Mouse (Mus musculus) spleen, adult 2 months (tissue): ENCODE data around the gene Gm12184. TPM values are rescaled to one million over a fixed set of nuclear protein-coding genes. Genes with fewer than 3 reads are reported as not detected.

Experiments
- DNase-seq, 2 experiments: peaks; one replicate each; pipeline versions ENCODE4 v3.0.0 to v3.0.0-alpha.2; 2012 to 2021; ENCODE audit warnings: low spot score in 2 of 2, low read depth in 1 of 2
- H3K27ac ChIP-seq: fragments of 200-500 bp; 2 replicates; pipeline ENCODE4 v1.5.1; 2012; ENCODE audit warnings: low read length, inconsistent platforms; ENCODE audit not compliant: insufficient read depth
- H3K27me3 ChIP-seq: fragments of 200-500 bp; 2 replicates; pipeline ENCODE4 v1.6.1; 2012; ENCODE audit warnings: mild to moderate bottlenecking, moderate library complexity, low read length, inconsistent platforms; ENCODE audit not compliant: control insufficient read depth, insufficient read depth
- H3K36me3 ChIP-seq: fragments of 200-500 bp; 2 replicates; pipeline ENCODE4 v1.6.1; 2012; ENCODE audit warnings: mild to moderate bottlenecking, low read length, inconsistent platforms; ENCODE audit not compliant: control insufficient read depth, insufficient read depth
- H3K4me1 ChIP-seq: fragments of 200-500 bp; 2 replicates; pipeline ENCODE4 v1.6.1; 2011; ENCODE audit warnings: inconsistent platforms; ENCODE audit not compliant: control insufficient read depth, insufficient read depth, insufficient read length
- H3K4me3 ChIP-seq: fragments of 200-500 bp; 2 replicates; pipeline ENCODE4 v1.5.1; 2011; ENCODE audit warnings: mild to moderate bottlenecking, inconsistent platforms; ENCODE audit not compliant: insufficient read depth, insufficient read length; ENCODE audit errors: extremely low read depth
- CTCF ChIP-seq: fragments of 200-500 bp; IDR thresholded peaks from 2 replicates; pipeline ENCODE4 v1.5.1; 2011; ENCODE audit warnings: mild to moderate bottlenecking, inconsistent platforms; ENCODE audit not compliant: insufficient read depth, insufficient read length, insufficient replicate concordance; ENCODE audit errors: extremely low read depth
- POLR2A ChIP-seq: fragments of 200-500 bp; IDR thresholded peaks from 2 replicates; pipeline ENCODE4 v1.6.1; 2011; ENCODE audit warnings: low read depth, low read length, inconsistent platforms
- WGBS: fragments of 180-500 bp; shearing (Covaris S2); methylation state at CpG from one replicate; pipeline ENCODE4 v1.1.7; 2018; 5-methylcytosine and 5-hydroxymethylcytosine counted together
- polyA plus RNA-seq: library from polyadenylated mRNA; depleted of rRNA; stranded (reverse); fragments of >200 nt; gene quantifications from 2 replicates; pipeline ENCODE4 v1.2.3, GENCODE M21; 2012

The Gm12184 gene
- polyA plus RNA-seq, 1 experiment: 3.9 TPM

DNA sequence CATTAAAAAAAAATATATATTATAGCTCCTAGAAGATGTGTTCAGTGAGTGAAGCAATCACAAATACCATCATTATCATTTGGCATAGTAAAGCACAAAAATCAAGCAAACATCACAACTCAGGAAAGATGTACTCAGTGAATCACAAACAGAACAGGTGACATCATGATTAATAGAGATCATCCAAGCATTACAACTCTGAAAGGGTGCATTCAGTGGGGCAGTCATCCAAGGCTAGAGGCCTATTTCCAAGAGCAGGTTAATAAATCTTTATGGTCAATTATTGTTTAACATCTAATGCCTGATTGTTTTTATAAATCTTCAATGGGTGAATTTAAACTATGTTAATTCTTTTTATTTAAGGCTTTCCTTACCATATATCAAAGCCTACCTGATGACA is 14.3 kb upstream of the Gm12184 start:
- no peak for DNase-seq
- no peaks in the 10 kb centered on the region for H3K27me3 ChIP-seq
- H3K4me3 ChIP-seq: no peak overlapping the region
- H3K27ac ChIP-seq: no peak overlapping the region
- peaks cover 32% of the 10 kb centered on the region; the same call in 1 of the 2 replicates for H3K4me1 ChIP-seq
- peaks cover 3% of the 10 kb centered on the region for H3K36me3 ChIP-seq
- TF ChIP-seq POLR2A: no peak

- no peaks in the 10 kb centered on the region; the same call in 1 of the 2 replicates for H3K36me3 ChIP-seq
- H3K4me1 ChIP-seq: peaks cover 24% of the 10 kb centered on the region; the same call in 1 of the 2 replicates
- TF ChIP-seq CTCF: no peak
- no peak for TF ChIP-seq POLR2A
- H3K27me3 ChIP-seq: no peaks in the 10 kb centered on the region
- WGBS: 64% methylated on average over 10 of the region's 10 CpGs
- no peak for DNase-seq
- H3K27ac ChIP-seq: peak overlapping the region; percentile 56
- H3K4me3 ChIP-seq: peak overlapping the region; percentile 42
Measured at GRCm38 (mm10) chr11:48838879-48839680, 12.6 kb upstream of the Gm12184 start.

DNA sequence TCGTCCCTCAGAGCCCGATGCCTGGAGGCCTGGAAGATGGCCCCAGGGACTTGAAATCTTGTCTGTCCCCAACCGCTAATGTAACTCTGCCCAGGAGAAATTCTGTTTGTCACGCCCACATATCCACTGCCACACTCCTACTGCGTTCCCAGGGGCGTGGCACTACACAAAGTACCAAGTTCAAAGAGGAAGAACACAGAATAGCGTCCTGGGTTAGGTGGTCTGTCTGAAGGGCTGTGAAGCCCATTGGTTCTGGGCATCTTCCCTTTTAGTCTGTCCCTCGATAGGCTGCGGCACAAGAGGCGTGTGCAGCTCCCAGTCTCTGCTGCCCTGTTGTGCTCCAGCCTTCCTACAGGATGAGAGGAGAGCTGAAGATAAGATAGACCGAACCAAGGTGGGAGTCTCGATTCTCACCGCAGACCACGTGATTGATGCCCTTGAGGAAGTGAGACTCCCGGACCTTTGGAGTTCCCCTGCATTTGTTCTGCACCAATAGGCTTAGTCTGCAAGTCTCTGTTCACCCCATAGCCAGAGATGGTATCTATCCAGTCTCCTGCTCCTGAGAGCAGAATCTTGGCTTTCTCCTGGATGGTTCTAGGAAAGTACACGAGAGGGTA is 11.8 kb upstream of the Gm12184 start:
- H3K4me3 ChIP-seq: peak overlapping the region; percentile 81
- TF ChIP-seq POLR2A (no peak), CTCF (no peak)
- DNase-seq: peak; percentile 76 to 83
- peaks cover 24% of the 10 kb centered on the region; the same call in 1 of the 2 replicates for H3K4me1 ChIP-seq
- H3K27ac ChIP-seq: peak overlapping the region; percentile 89
- WGBS: under 1% methylated on average over 16 of the region's 16 CpGs
- no peaks in the 10 kb centered on the region; the same call in 1 of the 2 replicates for H3K36me3 ChIP-seq
- H3K27me3 ChIP-seq: no peaks in the 10 kb centered on the region

DNA sequence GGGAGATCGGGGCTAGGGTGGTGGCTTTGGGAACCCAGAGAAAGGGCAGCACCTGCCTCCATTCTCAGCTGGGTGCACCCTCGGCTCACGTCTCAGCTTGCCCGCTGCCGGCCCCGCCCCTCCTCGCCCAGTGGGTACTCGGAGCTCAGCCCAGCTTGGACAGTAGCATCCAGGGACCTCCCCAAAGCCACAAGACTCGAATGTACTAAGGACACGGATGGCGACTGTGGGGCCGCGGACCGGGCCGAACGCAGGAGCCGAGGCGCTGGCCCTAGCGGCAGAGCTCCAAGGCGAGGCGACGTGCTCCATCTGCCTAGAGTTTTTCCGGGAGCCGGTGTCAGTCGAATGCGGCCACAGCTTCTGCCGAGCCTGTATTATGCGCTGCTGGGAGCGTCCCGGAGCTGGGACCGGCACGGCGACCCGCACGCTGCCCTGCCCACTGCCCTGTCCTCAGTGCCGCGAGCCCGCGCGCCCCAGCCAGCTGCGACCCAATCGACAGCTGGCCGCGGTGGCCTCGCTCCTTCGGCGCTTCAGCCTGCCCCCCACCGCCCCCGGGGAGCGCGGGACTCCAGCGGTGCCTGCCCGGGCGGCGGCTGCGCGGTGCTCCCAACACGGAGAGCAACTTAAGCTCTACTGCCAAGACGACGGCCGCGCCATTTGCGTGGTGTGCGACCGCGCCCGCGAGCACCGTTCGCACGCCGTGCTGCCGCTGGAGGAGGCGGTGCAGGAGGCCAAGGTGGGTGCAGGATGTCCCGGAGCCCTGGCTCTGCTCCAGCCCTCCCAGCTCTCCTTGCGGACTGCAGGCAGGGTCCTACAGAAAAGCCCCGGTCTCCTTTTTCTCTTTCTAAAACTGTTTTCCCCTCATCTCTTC is 11.1 kb upstream of the Gm12184 start:
- peak overlapping the region; percentile 89 for H3K27ac ChIP-seq
- peak in 1 of 2 experiments; percentile 74 for DNase-seq

GRCm38 (mm10) chr11:48836990-48837309 is 10.5 kb upstream of the Gm12184 start:
- DNase-seq: no peak
- H3K27ac ChIP-seq: peak overlapping the region; percentile 89
- H3K4me1 ChIP-seq: peaks cover 12% of the 10 kb centered on the region; the same call in 1 of the 2 replicates
- TF ChIP-seq POLR2A (no peak), CTCF (no peak)
- peak overlapping the region; percentile 81 for H3K4me3 ChIP-seq
- H3K36me3 ChIP-seq: no peaks in the 10 kb centered on the region; the same call in 1 of the 2 replicates
- no peaks in the 10 kb centered on the region for H3K27me3 ChIP-seq
- 56% methylated on average over 11 of the region's 11 CpGs for WGBS

More for the DNA sequence above, 11.1 kb upstream of the Gm12184 start:
- H3K36me3 ChIP-seq: no peaks in the 10 kb centered on the region; the same call in 1 of the 2 replicates
- 1% methylated on average over 77 of the region's 77 CpGs for WGBS
- no peak; the same call in none of the 2 replicates for TF ChIP-seq POLR2A
- TF ChIP-seq CTCF: no peak
- H3K4me3 ChIP-seq: peak overlapping the region; percentile 81
- no peaks in the 10 kb centered on the region for H3K27me3 ChIP-seq
- H3K4me1 ChIP-seq: peaks cover 17% of the 10 kb centered on the region; the same call in 1 of the 2 replicates

DNA sequence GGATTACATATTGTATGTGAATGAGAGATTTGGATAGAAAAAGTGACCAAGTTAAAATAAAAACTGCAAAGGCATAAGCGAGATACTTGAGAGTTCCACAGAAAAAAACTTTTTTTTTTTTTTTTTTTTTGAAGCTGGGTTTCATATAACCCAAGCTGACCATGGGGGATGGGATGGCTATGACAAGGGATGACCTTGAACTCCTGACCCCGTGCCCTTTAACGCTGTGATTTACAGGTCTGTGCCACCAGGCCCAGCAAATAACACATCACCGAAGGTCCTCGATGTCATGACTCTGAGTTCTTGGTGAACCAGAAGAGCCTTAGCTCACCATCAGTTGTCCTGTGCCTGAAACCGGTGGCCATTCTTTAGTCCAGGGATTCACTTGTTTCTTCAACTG is 9.5 kb upstream of the Gm12184 start:
- H3K27me3 ChIP-seq: no peaks in the 10 kb centered on the region
- no peak for DNase-seq
- H3K4me3 ChIP-seq: no peak overlapping the region
- H3K4me1 ChIP-seq: peaks cover 6% of the 10 kb centered on the region; the same call in 1 of the 2 replicates
- H3K27ac ChIP-seq: no peak overlapping the region
- 84% methylated on average over 6 of the region's 6 CpGs for WGBS
- H3K36me3 ChIP-seq: no peaks in the 10 kb centered on the region; the same call in 1 of the 2 replicates
- TF ChIP-seq CTCF (no peak), POLR2A (no peak)
